Mouse (Mus musculus) heart, adult 18-20 months (tissue): ENCODE results near the gene Atf5. TPM values are rescaled to one million over a fixed set of nuclear protein-coding genes. Genes with fewer than 3 reads are reported as not detected.
A peak's percentile ranks its signal among the peaks of the same experiment; 100 is the strongest.

Experiments used
- DNase-seq, 2 experiments: peaks; one replicate each; pipeline ENCODE4 v3.0.0; 2021 to 2022; ENCODE audit warnings: mixed read lengths in 1 of 2
- total RNA-seq, 2 experiments: library from RNA; stranded (reverse); gene quantifications; 2 replicates each; pipeline ENCODE4 v1.2.3; 2021

The Atf5 gene
- total RNA-seq, 2 experiments from 2014 or later = 60.2 to 62.7 TPM

GRCm38 (mm10) chr7:44850789-44851624 lies 34.5 kb upstream of the Atf5 start:
- no peak for DNase-seq

- peak; percentile 84 for DNase-seq
Observed at GRCm38 (mm10) chr7:44850146-44850545, 33.7 kb upstream of the Atf5 start.

DNA sequence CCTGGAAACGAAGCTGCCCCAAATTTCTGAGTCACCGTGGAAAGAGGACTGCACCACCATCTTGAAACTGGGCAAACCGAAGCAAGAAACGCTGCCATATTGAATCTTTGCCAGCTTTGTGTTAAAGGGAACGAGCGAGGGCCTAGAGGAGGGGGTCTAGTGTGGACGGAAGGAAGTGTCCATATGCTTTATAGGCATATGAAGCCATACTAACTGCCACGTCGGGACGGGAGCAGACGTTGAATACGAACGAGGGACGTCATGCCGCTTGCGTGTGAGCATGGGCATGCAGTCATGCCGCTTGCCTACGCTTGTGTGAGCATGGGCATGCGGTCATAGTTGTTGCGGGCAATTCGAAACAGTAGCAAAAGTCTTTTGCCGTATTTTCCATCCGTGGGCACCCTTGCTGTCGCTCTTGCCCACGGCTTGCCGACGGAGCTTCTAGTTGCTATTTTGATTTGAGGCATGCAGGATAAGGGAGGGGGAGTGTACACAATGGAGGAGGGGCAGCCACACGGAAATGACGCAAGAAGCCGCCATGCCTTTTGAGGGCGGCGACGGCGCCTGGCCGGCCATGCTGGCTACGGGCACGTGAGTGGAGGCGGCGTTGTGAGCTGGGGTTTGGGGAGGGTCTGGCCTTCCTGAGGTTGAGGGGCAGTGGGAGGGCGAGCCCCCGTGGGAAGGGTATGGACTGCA lies 33.1 kb upstream of the Atf5 start:
- DNase-seq = peak; percentile 94 to 95

DNA sequence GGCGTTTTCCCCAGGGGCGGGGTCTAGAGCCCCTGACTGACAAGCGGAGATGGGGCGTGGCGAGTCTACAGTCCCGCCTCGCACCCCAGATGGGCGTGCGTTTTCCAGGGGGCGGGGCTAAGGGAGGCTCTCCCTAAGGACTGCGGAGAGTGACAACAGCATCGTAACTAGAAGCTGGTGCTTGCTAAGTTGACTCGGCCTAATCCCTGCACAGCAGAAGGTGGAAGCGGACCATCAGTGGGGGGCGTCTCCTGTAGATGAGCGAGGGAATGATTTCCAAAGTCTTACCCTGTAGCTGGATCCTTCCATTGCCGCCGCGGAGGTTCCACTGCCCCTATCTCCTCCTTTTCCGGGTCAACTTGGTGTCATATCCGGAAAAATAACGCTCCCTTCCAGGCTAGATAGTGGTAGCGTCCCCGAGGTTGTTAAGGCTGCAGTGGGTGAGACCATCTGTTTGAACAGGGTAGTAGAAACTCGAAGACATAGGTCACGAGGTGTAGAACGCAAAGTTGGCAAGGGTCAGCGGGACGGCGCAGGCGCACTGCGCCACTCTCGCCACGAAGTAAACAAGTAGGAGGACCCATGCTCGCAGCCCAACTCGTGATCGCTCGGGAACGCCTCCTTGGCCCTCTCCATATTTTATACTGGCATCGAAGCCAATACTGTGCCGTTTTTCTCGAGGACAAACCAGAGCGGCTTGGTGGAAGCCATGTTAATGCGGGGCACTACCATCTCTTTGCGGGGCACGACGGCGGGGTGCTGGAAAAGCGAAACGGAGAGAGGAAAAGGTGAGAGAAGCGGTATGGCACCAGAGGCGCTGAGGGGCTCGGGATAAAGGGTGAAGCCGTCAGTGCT lies 32.3 kb upstream of the Atf5 start, which contains the start of the genes Akt1s1 and Tbc1d17:
Akt1s1 (plus strand) TSS at position 431 of the 855 bp plus-strand sequence.
Tbc1d17 (minus strand) TSS at position 519 of the 855 bp plus-strand sequence.
- DNase-seq = peak; percentile 99 to 100

DNA sequence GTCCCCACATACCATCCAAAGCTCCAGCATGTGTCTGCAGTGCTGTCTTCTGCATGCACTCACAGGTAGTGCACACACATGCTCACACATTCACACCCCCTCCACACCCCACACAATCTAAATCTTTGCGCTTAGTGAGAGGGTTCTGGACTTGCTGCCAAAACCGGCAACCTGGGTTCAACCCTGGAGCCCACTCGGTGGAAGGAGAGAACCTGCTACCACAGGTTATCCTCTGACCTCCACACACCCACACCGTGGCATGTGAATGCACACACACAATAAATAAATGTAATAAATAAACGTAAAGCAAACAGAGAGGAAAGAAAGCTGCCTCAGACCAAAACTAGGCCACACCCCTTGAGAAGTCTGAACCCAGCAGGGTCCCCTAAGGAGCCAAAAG lies 31.3 kb upstream of the Atf5 start:
- no peak for DNase-seq

- DNase-seq = no peak
Observed at GRCm38 (mm10) chr7:44846804-44847203, 30.3 kb upstream of the Atf5 start.

GRCm38 (mm10) chr7:44845006-44845405 lies 28.5 kb upstream of the Atf5 start:
- DNase-seq = no peak

GRCm38 (mm10) chr7:44841825-44842463 lies 25.5 kb upstream of the Atf5 start:
- no peak for DNase-seq

GRCm38 (mm10) chr7:44840426-44840825 lies 24.0 kb upstream of the Atf5 start:
- DNase-seq = no peak

DNA sequence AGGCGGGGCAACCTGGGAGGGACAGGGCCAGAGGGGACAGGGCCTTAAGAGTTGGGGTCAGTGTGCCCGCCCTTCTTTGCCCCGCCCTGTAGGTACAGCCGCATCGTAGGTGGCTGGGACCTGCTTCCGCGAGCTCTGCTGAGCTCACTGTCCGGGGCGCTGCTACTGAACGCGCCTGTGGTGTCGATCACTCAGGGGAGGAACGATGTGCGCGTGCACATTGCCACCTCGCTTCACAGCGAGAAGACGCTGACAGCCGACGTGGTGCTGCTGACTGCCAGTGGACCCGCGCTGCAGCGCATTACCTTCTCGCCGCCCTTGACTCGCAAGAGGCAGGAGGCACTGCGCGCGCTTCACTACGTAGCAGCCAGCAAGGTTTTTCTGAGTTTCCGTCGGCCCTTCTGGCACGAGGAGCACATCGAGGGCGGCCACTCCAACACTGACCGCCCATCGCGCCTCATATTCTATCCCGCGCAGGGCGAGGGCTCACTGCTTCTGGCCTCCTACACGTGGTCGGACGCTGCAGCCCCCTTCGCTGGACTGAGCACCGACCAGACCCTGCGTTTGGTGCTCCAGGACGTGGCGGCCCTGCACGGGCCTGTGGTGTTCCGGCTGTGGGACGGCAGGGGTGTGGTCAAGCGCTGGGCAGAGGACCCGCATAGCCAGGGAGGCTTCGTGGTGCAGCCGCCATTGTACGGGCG lies 23.2 kb upstream of the Atf5 start:
- DNase-seq = peak in 1 of 2 experiments; percentile 51

- DNase-seq = no peak
Observed at GRCm38 (mm10) chr7:44839171-44839490, 22.7 kb upstream of the Atf5 start.

DNA sequence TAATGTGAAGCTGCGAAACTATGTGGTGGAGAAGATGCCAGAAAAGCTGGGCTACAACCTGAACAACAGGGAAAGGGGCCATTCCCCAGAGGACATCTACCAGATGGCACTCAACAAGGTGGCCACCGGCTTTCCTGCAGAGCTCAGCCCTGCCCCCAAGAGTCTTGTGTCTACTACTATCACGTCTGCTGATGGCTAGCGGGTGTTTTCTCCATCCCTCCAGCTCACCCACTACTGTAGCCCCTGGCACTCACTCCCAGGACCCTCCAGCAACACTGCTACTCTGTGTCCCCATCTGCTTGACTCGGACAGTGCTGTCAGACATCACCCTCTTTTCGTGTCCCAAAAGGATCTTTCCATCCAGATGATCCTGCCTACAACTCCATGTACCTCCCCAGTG lies 21.6 kb upstream of the Atf5 start:
- DNase-seq = no peak

- DNase-seq = no peak
Observed at GRCm38 (mm10) chr7:44836423-44837053, 20.1 kb upstream of the Atf5 start.

DNA sequence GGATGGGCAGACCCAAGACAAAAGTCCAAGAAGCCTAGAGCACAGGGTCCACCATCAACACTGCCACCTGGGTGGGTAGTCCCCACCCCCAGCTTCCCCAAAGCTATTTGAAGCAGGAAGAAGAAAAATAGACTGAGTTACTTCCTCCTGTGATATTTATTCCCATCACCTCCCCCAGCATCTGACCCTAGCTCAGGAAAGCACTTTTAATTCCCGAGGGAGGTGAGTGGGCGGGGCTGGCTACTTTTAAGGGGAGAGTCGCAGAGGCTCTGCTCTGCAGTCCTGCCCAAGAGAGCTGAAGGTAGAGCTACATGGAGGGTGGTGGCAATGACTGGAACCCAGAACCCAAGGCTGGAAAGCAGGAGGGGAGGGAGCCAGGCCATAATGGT lies 19.6 kb upstream of the Atf5 start:
- peak in 1 of 2 experiments; percentile 57 for DNase-seq

- no peak for DNase-seq
Observed at GRCm38 (mm10) chr7:44835373-44836015, 19.0 kb upstream of the Atf5 start.

DNA sequence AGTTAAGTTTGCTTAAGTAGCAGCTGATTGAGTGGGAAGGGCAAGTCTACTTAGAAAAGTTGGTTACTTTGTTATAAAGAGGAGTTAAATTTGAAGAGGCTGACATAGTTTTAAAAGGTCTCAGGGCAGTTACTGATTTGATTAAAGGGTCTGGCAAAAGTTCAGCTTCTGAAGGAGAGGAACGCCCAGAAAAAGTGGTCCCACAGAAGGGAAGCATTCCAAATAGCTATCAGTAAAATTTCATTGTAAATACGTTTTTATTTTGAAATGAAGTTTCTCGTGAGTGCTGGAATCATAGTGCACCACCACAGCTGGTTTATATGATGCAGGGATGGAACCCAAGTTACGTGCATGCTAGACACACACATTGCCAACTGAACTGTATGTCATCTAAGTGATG lies 16.3 kb upstream of the Atf5 start:
- no peak for DNase-seq

DNA sequence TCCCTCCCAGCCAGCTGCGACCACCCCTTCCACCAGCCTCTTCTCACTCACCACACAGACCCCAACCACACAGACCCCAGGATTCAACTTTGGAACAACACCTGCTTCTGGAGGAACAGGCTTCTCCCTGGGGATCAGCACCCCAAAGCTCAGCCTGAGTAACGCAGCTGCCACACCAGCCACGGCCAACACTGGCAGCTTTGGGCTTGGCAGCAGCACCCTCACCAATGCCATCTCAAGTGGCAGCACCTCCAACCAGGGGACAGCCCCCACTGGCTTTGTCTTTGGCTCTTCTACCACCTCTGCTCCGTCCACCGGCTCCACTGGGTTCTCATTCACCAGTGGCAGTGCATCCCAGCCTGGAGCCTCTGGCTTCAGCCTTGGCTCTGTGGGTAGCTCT lies 12.2 kb upstream of the Atf5 start:
- DNase-seq = no peak

- no peak for DNase-seq
Observed at GRCm38 (mm10) chr7:44826771-44827170, 10.3 kb upstream of the Atf5 start.

DNA sequence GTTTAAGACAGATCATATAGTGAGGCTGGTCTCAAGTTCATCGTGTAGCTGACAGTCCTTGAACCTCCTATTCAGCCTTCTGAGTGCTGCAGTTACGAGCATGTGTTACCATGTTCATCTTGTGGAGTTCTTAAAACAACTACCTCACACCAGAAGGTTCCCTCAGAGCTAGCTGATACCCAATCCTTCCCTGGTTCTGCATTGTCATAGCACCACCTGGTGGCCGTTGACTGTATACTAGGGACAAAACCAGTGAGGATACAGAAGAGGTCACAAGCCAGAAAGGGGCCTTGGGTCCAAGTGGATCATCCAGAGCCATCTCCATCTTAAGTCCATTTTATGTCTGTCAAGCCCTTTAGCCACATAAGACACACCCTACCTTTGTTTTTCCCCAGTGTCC lies 8.4 kb upstream of the Atf5 start:
- DNase-seq = peak; percentile 77 to 94

DNA sequence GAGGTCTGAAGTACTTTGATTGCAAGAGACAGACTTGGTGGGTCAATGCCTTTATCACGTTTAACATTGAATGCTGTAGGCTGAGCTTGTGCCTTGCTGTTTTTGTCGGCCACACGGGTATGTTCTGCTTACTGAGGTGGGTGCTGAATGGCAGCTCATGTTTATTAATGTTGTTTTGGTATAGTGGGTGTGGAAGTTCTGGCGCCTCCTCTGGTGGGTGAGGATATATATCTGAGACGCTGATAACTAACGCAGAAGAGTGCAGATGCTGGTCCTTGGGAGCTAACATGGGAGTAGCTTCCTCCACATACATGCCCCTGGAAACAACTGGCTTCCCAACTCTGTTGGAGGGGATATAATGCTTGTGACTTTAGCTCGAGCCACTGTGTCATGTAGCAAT lies 7.0 kb upstream of the Atf5 start:
- no peak for DNase-seq
